Mouse (Mus musculus) testis, postnatal 10 days (tissue): ENCODE measurements around the gene Armh1.
A peak's percentile ranks its signal among the peaks of the same experiment; 100 is the strongest.

Source experiments
- DNase-seq: peaks from one replicate; pipeline ENCODE4 v3.0.0; 2021; ENCODE audit warnings: low spot score

The Armh1 gene

GRCm38 (mm10) chr4:117251801-117252316 is at the start of gene Armh1, which contains the start of gene Tmem53:
Gene Armh1 (minus strand): TSS chr4:117252125.
Gene Tmem53 (plus strand): TSS chr4:117251951.
- DNase-seq: peak; percentile 96

GRCm38 (mm10) chr4:117299921-117300320 is 48.0 kb upstream of the Armh1 start:
- DNase-seq: no peak

DNA sequence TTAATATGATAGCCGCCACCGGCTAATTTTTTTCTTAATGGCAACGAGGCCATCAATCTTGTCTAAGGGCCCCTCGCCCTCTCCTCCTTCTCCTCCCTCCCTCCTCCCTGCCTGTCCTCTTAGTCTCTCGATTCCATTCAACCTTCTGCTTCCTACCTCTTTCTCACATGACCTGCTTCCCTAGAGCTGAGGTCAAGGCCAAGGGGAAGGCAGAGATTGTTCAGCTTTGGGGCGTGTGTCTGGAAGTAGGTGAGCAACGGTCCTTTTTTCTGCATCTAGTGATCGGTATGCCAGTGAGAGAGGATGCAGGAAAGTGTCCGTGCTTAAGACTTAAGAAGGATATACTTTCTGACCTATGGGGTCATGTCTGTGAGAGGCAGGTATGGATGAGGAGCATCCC is 45.9 kb upstream of the Armh1 start:
- DNase-seq: no peak

- DNase-seq: no peak
These were observed 45.1 kb upstream of the Armh1 start for GRCm38 (mm10) chr4:117296849-117297593.

GRCm38 (mm10) chr4:117291696-117292095 is 39.8 kb upstream of the Armh1 start:
- DNase-seq: no peak

DNA sequence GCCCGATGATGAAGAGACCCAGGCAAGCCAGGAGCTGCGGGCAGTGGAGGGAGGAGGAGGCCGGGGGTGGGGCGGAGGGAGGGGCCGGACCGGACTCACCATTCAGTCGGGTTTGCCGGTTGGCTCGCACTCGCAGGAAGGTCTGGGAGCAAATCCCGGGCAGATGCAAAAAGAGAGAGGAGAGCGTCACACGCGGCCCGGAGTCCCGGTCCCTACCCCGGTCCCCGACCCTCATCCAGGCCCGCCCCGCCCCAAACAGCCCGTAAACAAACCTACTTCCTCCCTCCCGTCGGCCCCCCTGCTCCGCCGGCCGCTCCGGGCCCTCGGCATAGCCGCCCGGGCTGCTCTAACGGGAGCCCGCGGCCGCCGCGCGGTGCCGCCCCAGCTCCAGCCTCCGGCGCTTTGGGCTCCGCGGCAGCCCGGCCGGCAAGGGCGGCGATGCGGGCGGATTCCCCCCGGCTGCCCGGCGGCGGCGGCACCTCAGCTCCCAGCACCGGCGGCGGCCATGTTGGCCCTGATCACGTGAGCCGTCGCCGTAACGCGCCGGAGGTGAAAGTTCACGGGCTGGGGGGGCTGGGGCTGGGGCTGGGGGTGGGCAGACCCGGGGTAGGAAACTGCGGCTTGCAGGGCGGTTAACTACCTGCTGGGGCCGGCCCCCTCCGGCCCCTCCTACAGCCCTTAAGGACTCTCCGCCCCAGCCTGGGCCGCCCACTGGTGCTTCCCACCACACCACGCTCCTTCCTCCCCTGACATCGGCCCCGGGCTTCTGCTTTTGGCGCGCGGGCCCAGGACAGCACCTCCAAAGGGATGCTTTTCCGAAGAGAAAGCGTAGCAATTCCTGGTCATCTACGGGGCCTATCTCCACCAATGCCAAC is 37.2 kb upstream of the Armh1 start:
- peak; percentile 86 for DNase-seq

DNA sequence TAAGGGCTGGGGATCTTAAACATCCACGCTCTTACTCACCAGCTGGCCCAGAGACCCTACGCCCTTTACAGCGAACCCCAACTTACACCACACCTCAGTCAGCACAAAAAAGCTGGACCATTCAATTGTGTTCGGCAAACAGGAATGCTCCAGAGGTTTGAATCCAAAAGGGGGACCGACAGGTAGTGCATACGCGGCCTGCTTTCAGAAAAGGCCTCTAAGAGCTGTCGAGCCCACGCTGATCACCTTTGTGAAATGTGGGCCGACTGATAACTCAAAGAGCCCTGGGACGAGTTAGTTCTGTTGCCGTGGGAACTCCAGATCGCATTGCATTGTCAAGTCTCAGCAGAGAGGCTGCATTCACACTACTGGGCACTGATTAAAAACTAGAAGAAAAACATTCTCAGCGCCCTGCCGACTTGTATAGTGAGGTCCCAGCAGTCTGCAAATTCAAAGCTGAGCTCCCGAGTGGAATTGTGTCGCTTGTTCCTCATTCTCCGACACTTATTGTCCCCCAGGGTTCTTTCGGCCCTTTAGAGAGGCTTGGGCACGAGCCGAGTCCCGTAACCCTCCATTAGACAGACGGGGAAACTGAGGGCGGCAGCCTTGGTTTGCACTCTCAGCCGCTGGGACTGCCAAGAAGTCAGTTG is 36.5 kb upstream of the Armh1 start:
- no peak for DNase-seq

DNA sequence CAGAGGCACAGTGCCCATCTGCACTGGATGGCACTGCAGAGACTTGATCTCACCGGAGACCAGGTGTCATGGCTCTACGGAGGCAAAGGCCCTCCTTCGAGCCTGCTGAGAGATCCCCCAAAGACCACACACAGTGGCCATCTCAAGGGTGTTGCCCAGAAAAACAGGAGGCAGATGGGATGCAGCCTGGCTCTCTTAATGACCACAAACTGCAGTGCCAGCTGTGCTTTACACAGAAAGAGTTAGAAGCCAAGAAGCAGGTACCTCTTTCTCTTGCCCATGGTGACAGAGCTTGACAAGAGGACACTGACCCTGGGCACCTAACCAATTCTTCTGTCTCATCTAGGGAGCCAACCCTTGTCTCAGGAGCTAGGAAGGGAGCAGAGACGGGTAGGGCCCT is 32.4 kb upstream of the Armh1 start:
- no peak for DNase-seq

DNA sequence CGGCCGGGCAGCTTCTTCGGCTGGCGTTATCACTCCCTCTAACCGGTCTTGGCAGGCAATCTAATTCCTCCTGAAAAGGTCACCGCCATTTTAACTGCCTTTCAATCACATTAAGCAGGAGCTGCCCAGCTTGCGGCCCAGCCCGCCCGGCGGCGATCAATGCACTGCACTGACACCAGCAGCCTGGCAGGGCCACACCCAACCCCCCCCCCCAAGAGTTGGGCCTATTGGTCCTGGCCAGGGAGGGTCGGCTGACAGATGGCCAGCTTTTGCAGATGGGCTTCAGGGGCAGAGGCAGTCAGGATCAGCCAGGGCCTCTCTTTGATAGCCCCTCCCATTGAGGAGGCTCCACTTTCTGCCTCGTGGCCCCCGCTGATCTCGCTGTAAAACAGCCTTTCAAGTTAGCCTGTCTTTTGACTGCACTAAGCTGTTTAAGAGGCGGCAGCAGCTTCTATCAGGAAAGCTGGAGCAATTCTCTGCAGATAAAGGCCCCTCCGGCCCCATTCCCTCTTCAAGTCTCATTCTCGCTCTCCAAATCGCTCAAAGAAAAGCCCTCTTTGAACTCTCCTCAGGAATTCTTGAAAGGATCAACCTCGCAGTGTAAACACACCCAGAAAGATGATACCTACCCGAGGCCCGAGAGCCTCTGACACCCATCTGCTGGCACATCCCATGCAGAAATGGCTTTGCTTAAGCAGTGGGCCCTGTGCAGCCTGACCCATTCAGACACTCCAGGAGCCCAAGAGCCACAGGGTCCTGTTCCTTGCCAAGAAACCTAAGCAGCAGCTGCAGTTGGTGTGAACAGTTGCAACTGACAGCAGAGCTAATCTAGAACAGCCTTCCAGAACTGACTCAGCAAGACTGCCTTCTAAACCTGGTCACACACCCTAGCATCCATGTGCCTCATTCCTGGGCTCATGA is 31.6 kb upstream of the Armh1 start:
- DNase-seq: no peak

DNA sequence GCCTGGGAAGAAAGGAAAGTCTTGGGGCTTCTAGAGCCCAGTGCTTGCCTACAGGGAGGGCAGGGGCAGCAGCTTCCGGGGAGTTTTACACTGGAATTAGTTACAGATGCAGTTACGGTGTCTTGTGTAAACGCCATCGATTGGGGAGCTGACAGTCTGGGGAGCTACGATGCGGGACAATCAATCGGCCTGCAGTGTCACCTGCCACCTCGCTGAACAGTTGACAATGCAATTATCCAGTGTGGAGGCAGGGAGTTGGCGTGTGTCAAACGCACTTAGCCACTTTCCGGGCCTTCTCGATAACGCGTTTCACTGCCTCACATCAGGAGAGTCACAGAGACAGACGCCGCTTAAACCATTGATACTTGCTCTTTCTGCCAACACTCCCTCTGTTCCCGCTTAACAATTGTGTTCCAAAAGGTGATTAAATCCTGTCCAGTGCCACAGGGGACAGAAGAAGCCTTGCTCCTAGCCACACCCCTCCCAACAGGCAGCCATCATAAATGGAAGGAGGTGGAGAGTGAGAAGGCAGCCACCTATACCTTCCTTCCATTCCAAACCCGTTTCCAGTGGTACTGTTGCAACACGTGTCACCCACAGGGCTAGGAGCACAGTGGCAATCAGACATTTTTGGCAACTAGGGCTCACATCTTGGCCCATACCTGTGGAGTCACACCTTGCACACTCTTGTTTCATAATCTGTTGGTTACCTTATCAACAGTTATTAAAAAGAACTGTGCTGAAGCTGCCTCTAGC is 29.3 kb upstream of the Armh1 start:
- DNase-seq: no peak

GRCm38 (mm10) chr4:117280397-117280930 is 28.5 kb upstream of the Armh1 start:
- no peak for DNase-seq

- no peak for DNase-seq
These were observed 27.3 kb upstream of the Armh1 start for GRCm38 (mm10) chr4:117279253-117279642.

- DNase-seq: no peak
These were observed 26.7 kb upstream of the Armh1 start for GRCm38 (mm10) chr4:117278381-117279252.

- DNase-seq: no peak
These were observed 25.8 kb upstream of the Armh1 start for GRCm38 (mm10) chr4:117277687-117278086.

DNA sequence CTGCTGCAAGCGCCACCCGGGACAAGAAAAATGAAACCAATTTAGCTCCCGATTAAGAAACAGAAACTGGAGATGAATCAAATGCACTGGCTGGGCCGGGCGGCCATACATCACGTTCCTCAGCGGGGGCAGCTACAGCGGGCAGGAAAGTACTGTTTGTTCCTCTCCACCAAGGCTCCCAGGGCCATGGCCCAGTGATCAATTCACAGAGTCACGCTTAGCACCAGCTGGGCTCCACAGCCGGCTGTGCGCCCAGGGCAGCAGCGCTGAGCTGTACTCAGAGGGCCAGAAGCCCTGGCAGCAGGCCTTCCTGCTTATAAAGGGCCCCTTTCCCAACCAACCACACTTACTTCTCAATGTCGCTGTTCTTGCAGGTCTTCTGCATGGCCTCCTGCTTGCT is 25.1 kb upstream of the Armh1 start:
- DNase-seq: no peak

DNA sequence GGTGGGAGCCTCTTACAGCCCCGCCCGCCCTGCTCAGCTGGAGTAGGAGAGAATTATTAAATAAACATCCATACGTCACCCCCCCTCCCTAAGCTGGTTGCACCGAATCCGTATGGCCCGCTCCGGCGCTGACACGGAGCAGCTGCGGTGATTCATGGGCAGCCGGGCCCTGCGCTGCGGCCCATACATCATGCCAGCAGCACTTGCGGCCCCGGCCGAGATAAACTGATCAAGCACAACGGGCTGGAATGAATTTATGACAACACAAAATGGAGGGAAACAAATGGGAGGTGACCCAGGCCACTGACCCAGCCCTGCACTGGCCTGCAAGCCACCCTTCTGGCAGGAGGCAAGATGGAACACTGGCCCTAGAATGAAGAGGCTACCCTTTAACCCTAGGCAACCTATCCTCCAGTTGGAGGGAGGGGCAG is 24.4 kb upstream of the Armh1 start:
- no peak for DNase-seq

DNA sequence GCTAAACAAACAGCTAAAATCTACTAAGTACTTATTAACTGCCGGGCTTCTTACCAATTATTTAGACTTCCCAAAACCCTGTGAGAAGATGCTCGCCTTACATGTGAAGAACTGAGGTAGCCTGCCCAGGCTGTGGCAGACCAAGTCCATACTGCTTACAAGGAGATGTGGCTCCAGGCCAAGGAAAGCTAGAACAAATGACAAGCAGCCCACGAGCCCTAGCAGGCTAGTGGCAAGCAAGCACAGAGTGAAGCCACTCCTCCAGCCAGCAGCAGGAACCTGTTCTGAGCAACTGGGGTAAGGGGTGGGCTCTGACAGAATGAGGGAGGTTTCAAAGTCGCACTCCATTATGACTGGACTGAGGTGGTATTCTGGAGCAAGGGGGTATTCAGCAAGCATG is 22.8 kb upstream of the Armh1 start:
- DNase-seq: no peak

GRCm38 (mm10) chr4:117272459-117272858 is 20.5 kb upstream of the Armh1 start:
- no peak for DNase-seq

DNA sequence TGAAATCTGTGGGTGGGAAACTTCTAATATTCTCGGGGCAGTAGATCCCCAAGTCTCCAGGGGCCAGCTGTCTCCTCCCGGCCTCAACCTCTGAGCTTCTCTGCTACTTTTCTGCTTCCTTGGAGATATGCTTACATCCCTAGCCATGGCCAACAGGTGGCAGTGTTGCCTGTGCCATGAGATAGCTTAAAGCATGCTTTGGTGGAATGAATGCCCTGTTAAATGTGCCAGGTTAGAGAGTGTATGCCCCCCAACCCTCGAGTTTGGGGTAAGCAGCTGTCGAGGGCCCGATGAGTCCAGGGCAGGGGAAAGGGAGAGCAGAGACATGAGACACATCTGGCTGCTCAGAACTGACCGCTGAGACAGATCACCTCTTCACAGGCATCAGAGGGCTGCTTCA is 18.4 kb upstream of the Armh1 start:
- peak; percentile 85 for DNase-seq
